Mouse (Mus musculus) heart, embryonic 13.5 days (tissue): Measurements from ENCODE around the gene Cacnb4. TPM values are rescaled to one million over a fixed set of nuclear protein-coding genes. Genes with fewer than 3 reads are reported as not detected.

Experiments
- ATAC-seq: fragments of 200-750 bp; cut with Nextera tagmentation; 2 replicates; pipeline ENCODE4 v1.8.0; 2017; ENCODE audit warnings: moderate TSS enrichment; ENCODE audit not compliant: insufficient number of reproducible peaks, low FRiP score, low TSS enrichment; ENCODE audit errors: extremely low read depth
- H3K27ac ChIP-seq: fragments of 300-500 bp; sonication (generic); replicated peaks from 2 replicates; pipeline ENCODE4 v1.5.1; 2015; ENCODE audit warnings: moderate library complexity, mild to moderate bottlenecking, inconsistent platforms
- H3K27me3 ChIP-seq: fragments of 300-500 bp; sonication (generic); replicated peaks from 2 replicates; pipeline ENCODE4 v1.6.1; 2015; ENCODE audit warnings: mild to moderate bottlenecking, inconsistent platforms
- H3K36me3 ChIP-seq: fragments of 300-500 bp; sonication (generic); 2 replicates; pipeline ENCODE4 v1.6.1; 2015; ENCODE audit warnings: mild to moderate bottlenecking, inconsistent platforms
- H3K4me1 ChIP-seq: fragments of 300-500 bp; sonication (generic); 2 replicates; pipeline ENCODE4 v1.6.1; 2015; ENCODE audit warnings: inconsistent platforms
- H3K4me2 ChIP-seq: fragments of 300-500 bp; sonication (generic); 2 replicates; pipeline ENCODE4 v1.6.1; 2015; ENCODE audit warnings: inconsistent platforms, mild to moderate bottlenecking, moderate library complexity
- H3K4me3 ChIP-seq: fragments of 300-500 bp; sonication (generic); 2 replicates; pipeline ENCODE4 v1.5.1; 2015; ENCODE audit warnings: moderate library complexity, mild to moderate bottlenecking, inconsistent platforms
- H3K9ac ChIP-seq: fragments of 300-500 bp; sonication (generic); 2 replicates; pipeline ENCODE4 v1.6.1; 2015; ENCODE audit warnings: inconsistent platforms, mild to moderate bottlenecking, moderate library complexity
- H3K9me3 ChIP-seq: fragments of 300-500 bp; sonication (generic); 2 replicates; pipeline ENCODE4 v1.6.1; 2016; ENCODE audit warnings: inconsistent platforms
- WGBS: fragments of 180-500 bp; shearing (Covaris S2); methylation state at CpG from one replicate; pipeline ENCODE4 v1.1.7; 2015; ENCODE audit warnings: mixed read lengths; 5-methylcytosine and 5-hydroxymethylcytosine counted together
- polyA plus RNA-seq: library from polyadenylated mRNA; unstranded; fragments of >200 nt; fragmentation: Nextera tagmentation; extraction: Ambion mirVana; gene quantifications from 2 replicates; pipeline ENCODE4 v1.2.1, GENCODE M21; 2015

Gene Cacnb4
- polyA plus RNA-seq, 1 experiment from 2014 or later: 0.41 TPM

DNA sequence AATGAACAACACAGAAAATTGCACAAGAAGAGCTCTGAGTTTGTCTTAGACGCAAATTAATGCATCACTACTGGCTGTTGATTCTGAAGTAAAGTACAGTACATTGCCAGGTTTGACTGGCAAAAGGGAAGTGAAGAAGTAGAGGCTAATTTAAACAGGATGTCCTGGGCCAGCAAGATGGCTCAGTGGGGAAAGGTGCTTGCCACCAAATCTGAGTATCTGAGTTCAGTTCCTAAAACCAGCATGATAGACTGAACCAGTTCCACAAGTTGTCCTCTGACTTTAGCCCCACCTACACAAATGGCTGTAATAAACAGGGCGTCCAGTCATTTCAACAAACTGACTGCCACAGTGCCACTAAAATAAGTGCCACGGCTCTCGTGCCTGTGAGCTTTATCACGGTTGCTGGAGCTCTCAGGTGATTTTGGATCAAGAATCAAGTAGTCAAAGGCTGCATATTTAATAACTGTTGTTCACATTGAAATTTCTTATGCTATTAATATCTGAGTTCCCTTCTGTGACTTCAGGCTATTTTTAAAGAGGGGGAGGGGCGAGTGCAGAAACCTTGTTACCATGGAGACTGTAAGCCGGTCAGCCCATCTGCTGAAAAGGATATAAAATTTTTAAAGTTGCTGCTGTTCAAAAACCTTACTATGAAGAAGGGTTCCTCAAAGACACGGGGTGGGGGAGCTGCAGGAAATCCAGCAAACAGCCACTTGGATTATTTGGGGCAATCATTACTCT, 29.2 kb downstream of the Cacnb4 start:
- Histone ChIP-seq H3K4me2 (peak overlapping the region; percentile 33), H3K36me3 (no peaks in the 10 kb centered on the region), H3K27me3 (no peaks in the 10 kb centered on the region), H3K9me3 (no peaks in the 10 kb centered on the region), H3K27ac (no peak overlapping the region), H3K9ac (no peak overlapping the region), H3K4me3 (no peak overlapping the region), H3K4me1 (peaks cover 9% of the 10 kb centered on the region)
- 63% methylated on average over 8 of the region's 8 CpGs for WGBS
- ATAC-seq: no peak

DNA sequence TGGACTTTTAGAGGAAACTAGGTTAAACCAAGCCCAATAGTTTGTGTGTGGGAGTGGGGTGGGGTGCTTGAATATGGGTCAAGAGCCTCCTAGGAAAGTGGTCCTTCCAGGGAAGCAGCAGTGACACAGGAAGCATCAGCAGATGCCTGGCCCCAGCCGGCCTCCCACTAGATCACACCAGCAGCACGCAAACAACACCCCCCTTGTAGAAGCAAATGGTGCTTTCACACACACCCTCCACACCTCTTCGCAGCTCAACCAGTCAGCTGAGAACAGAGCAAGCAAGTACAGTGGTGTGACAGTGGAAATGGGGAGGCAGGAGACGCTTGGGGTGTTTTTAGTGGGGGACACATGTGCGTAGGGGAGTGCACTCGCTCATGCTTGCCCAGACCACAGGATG, 33.0 kb downstream of the Cacnb4 start:
- Histone ChIP-seq H3K4me3 (no peak overlapping the region), H3K9me3 (no peaks in the 10 kb centered on the region), H3K27ac (no peak overlapping the region), H3K4me2 (no peak overlapping the region), H3K9ac (no peak overlapping the region), H3K4me1 (peaks cover 9% of the 10 kb centered on the region), H3K27me3 (no peaks in the 10 kb centered on the region), H3K36me3 (no peaks in the 10 kb centered on the region)
- WGBS: 48% methylated on average over 6 of the region's 6 CpGs
- no peak for ATAC-seq

DNA sequence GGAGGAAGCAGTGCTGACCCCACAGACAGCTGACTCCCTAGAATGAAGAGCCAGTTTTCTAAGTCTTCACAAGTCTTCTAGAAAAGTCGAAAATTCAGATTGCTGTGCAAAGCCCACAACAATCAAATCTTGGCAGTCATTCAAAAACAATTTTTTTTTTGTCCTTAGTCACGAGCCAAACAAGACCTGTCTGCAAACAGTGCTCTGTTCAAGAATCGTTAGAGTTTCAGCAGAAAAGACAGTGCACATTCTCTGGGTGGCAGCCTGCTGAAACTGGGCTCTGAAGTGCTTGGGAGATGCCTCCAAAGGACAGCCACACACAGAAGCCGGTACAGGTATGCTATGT, 37.1 kb downstream of the Cacnb4 start:
- no peaks in the 10 kb centered on the region for H3K9me3 ChIP-seq
- 59% methylated on average over 4 of the region's 4 CpGs for WGBS
- peaks cover 11% of the 10 kb centered on the region; the same call in 1 of the 2 replicates for H3K27me3 ChIP-seq
- no peak overlapping the region for H3K4me3 ChIP-seq
- no peak overlapping the region for H3K4me2 ChIP-seq
- no peaks in the 10 kb centered on the region for H3K36me3 ChIP-seq
- ATAC-seq: no peak
- no peak overlapping the region for H3K27ac ChIP-seq
- no peak overlapping the region for H3K9ac ChIP-seq
- H3K4me1 ChIP-seq: peaks cover 3% of the 10 kb centered on the region; the same call in 1 of the 2 replicates

DNA sequence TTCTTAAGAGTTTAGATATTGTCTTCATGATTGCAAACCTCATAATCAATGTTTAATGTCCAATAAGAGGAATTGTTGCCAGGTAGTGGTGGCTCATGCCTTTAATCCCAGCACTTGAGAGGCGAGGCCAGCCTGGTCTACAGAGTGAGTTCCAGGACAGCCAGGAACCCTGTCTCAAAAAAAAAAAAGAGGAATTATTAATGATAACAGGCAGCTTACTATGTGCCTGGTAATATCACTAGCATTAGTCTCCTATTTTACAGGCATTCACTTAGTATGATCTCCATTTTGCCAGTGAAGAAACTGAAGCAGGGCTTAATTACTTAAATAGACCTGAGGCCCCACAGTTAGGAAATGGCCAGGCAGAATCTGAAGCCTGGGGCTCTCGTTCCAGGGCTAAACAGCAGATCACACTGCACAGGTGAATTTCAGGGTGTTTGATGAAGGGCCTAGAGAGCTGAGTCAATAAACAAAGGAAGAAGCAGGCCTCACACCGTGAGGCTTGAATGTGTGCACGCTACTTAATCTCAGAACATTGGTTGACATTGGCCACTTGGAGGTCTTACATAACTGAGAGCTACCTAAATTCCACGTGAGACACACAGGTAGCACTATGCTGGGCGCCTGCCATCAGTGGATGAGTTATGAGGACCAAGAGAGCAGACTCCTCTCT, 37.6 kb downstream of the Cacnb4 start:
- Histone ChIP-seq H3K27me3 (peaks cover 16% of the 10 kb centered on the region), H3K36me3 (no peaks in the 10 kb centered on the region), H3K27ac (no peak overlapping the region), H3K9me3 (no peaks in the 10 kb centered on the region), H3K9ac (no peak overlapping the region), H3K4me1 (peaks cover 3% of the 10 kb centered on the region; the same call in 1 of the 2 replicates), H3K4me2 (no peak overlapping the region), H3K4me3 (no peak overlapping the region)
- 75% methylated on average over 6 of the region's 6 CpGs for WGBS
- no peak for ATAC-seq

DNA sequence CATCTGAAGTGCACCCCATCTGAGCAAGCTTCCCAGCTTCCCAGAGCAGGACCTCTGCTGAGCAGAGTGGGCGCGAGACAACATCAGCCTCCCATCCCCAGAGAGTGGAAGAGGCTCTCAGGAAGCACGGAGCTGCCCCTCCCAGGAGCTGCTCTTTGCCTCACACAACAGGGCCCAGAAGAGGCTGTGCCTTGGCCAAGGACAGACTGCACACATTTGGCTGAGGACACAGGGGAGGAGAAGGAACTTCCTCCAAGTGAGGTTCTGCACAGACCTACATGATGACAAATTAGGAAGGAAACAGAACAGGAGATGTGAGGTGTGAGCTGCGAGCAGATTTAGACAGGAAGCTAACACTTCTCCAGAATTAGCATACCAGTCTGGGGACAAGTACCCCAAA, 38.4 kb downstream of the Cacnb4 start:
- Histone ChIP-seq H3K27ac (no peak overlapping the region), H3K4me1 (peaks cover 3% of the 10 kb centered on the region; the same call in 1 of the 2 replicates), H3K4me3 (no peak overlapping the region), H3K9ac (no peak overlapping the region), H3K4me2 (no peak overlapping the region), H3K9me3 (no peaks in the 10 kb centered on the region), H3K36me3 (no peaks in the 10 kb centered on the region), H3K27me3 (peaks cover 18% of the 10 kb centered on the region)
- ATAC-seq: no peak; the same call in 1 of the 2 replicates
- 18% methylated on average over 4 of the region's 4 CpGs for WGBS

DNA sequence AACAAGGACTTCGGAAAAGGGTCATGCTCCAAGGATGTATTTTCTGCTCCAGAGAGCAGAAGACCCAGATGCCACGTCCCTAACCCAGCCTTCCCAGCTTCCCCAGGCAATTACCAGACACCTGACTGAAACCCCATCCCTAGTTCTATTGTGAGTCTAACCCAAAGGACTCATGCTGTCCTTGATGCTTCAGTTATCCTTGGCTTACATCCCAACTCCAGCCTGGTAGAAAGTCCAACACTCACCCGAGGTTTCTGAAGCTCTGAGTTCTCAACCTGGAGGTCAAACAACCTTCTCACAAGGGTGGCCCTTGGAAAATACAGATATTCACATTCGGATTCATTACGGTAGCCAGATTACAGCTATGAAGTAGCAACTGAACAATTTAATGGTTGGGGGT, 40.6 kb downstream of the Cacnb4 start:
- no peak for ATAC-seq
- H3K9ac ChIP-seq: no peak overlapping the region
- peaks cover 3% of the 10 kb centered on the region; the same call in 1 of the 2 replicates for H3K4me1 ChIP-seq
- no peak overlapping the region for H3K27ac ChIP-seq
- H3K36me3 ChIP-seq: no peaks in the 10 kb centered on the region
- H3K27me3 ChIP-seq: peaks cover 18% of the 10 kb centered on the region
- H3K4me3 ChIP-seq: no peak overlapping the region
- H3K9me3 ChIP-seq: no peaks in the 10 kb centered on the region
- no peak overlapping the region for H3K4me2 ChIP-seq
- WGBS: 65% methylated on average over 5 of the region's 5 CpGs

DNA sequence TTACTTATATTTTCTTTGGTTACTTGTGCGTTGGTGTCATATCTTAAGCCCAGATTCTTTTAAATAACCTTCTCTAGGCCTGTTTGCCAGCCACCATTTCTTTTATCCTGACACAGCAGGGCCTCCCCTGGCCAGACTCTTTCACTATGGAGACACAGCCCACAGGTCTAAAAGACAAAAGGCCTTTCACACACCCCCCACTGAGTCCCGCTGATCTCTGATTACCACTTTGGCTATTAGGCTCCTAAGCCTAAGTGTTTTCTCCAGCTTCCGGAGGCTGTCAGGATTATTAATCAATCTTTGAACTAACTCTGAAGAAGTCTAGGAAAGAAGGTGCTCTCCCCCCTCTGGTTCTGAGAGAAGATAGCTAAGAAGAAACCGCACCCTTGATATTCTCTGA, 41.3 kb downstream of the Cacnb4 start:
- 20% methylated on average over 4 of the region's 4 CpGs for WGBS

DNA sequence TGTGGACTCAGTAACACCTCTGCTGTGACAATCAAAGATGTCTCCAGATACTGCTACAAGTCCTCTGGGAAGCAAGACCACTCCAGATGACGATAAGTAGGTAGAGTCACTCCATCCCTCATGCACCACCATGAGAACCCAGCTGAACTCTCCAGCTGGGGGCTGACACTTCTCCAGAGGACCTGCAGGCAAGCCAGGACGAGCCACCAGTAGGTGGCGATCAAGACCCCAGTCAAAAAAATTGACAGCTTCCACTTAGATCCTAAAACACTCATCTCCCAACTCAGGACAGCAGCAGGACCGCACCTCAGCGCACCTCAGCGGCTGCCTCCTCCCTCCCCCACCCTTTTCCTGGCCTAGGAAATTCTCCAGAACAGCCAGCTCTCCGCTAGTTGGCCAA, 43.8 kb downstream of the Cacnb4 start:
- no peak overlapping the region for H3K4me3 ChIP-seq
- H3K9ac ChIP-seq: no peak overlapping the region
- H3K36me3 ChIP-seq: no peaks in the 10 kb centered on the region
- peaks cover 18% of the 10 kb centered on the region for H3K27me3 ChIP-seq
- H3K27ac ChIP-seq: no peak overlapping the region
- no peak for ATAC-seq
- no peaks in the 10 kb centered on the region; the same call in 1 of the 2 replicates for H3K4me1 ChIP-seq
- 3% methylated on average over 7 of the region's 7 CpGs for WGBS
- no peaks in the 10 kb centered on the region for H3K9me3 ChIP-seq
- no peak overlapping the region for H3K4me2 ChIP-seq

More for the DNA sequence above, 41.3 kb downstream of the Cacnb4 start:
- H3K36me3 ChIP-seq: no peaks in the 10 kb centered on the region
- H3K27ac ChIP-seq: no peak overlapping the region
- H3K27me3 ChIP-seq: peaks cover 18% of the 10 kb centered on the region
- no peaks in the 10 kb centered on the region for H3K9me3 ChIP-seq
- H3K4me3 ChIP-seq: no peak overlapping the region
- ATAC-seq: no peak
- no peak overlapping the region for H3K9ac ChIP-seq
- peaks cover 3% of the 10 kb centered on the region; the same call in 1 of the 2 replicates for H3K4me1 ChIP-seq
- H3K4me2 ChIP-seq: no peak overlapping the region

DNA sequence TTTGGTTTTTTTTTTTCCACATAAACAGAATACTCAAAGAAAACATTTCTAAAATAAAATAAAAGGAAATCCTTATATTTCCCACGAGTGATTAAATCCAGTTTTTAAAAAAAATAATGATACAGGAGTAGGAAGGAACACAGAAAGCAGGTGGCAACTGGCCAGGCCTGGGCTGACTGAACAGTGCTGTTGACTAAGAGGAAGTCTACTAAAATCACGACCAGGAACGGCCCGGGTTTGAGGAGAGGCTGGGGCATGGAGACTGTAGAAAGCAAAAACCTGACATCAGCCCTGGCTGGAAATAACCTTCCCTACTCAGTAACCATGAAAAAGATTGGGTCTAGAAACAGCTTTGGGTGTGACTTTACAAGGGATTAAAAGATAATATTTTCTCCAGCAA, 48.4 kb downstream of the Cacnb4 start:
- Histone ChIP-seq H3K4me3 (no peak overlapping the region), H3K27ac (no peak overlapping the region), H3K4me2 (no peak overlapping the region), H3K9ac (no peak overlapping the region), H3K9me3 (no peaks in the 10 kb centered on the region), H3K36me3 (no peaks in the 10 kb centered on the region), H3K4me1 (peaks cover 16% of the 10 kb centered on the region), H3K27me3 (no peaks in the 10 kb centered on the region)
- WGBS: 59% methylated on average over 4 of the region's 4 CpGs
- ATAC-seq: no peak

DNA sequence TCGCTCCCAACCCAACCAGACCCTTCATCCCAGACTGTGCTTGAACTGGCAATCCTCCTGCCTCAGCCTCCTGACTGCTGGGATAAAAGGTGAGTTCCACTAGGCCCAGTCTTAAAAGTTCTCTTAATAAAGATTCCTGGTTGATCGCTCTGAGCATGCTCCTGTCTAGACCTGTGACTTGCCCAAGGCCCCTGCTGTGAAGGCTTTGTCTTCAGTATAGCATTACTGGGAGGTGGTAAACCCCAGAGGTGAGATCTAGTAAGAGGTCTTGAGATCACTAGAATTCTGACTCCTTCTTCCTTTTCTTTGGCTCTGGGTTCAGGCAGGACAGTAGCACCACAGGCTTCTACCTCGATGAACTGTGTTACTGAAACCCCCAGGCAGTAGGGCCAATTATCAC, 50.4 kb downstream of the Cacnb4 start:
- 80% methylated on average over 3 of the region's 3 CpGs for whole genome bisulfite sequencing
- Histone ChIP-seq H3K9me3 (no peaks in the 10 kb centered on the region), H3K36me3 (no peaks in the 10 kb centered on the region), H3K4me2 (no peak overlapping the region), H3K4me3 (no peak overlapping the region), H3K4me1 (peaks cover 21% of the 10 kb centered on the region), H3K9ac (no peak overlapping the region), H3K27me3 (no peaks in the 10 kb centered on the region), H3K27ac (no peak overlapping the region)
- no peak for ATAC-seq

DNA sequence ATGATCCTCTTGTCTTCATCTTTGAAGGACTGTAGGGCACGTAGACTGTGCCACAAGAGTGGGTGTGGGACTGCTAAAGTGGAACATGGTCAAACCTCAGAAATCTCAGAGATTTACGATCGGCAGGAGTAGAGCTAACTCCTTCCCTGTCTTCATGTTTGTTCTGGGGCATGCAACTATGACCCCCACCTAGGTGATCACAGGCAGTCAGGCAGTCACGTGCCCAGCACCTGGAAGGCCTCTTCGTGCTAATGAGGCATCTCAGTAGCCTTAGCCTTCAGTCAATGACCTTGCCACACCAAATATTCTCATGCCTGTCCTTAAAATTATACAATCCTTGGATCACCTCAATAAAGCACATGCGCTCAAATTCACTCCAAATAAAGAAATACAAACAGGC, 50.9 kb downstream of the Cacnb4 start:
- ATAC-seq: no peak
- WGBS: 87% methylated on average over 6 of the region's 6 CpGs
- Histone ChIP-seq H3K4me3 (no peak overlapping the region), H3K27me3 (no peaks in the 10 kb centered on the region), H3K36me3 (no peaks in the 10 kb centered on the region), H3K4me2 (no peak overlapping the region), H3K27ac (no peak overlapping the region), H3K9me3 (no peaks in the 10 kb centered on the region), H3K4me1 (peaks cover 21% of the 10 kb centered on the region), H3K9ac (no peak overlapping the region)
